Mouse (Mus musculus) macrophage (primary cell): ENCODE measurements around the gene Snai1. TPM values are rescaled to one million over a fixed set of nuclear protein-coding genes. Genes with fewer than 3 reads are reported as not detected.

Source experiments
- H3K27ac ChIP-seq: fragments of 350-480 bp; formaldehyde crosslinking; 2 replicates; pipeline ENCODE4 v1.9.0; 2021
- H3K36me3 ChIP-seq: fragments of 350-480 bp; formaldehyde crosslinking; 2 replicates; pipeline ENCODE4 v1.9.0; 2021; ENCODE audit errors: inconsistent target
- H3K4me3 ChIP-seq: fragments of 350-480 bp; formaldehyde crosslinking; 2 replicates; pipeline ENCODE4 v1.9.0; 2021; ENCODE audit errors: inconsistent target
- H3K79me2 ChIP-seq: fragments of 350-480 bp; formaldehyde crosslinking; 2 replicates; pipeline ENCODE4 v1.9.0; 2021; ENCODE audit errors: inconsistent target
- WGBS: methylation state at CpG from one replicate; pipeline ENCODE4 v1.1.7; 2026; ENCODE audit warnings: inconsistent platforms; ENCODE audit not compliant: missing documents; 5-methylcytosine and 5-hydroxymethylcytosine counted together
- polyA plus RNA-seq: library from polyadenylated mRNA; stranded (reverse); fragments of 250-400 nt; gene quantifications from 3 replicates; pipeline ENCODE4 v1.2.4, GENCODE M21; 2018; ENCODE audit warnings: inconsistent platforms

The Snai1 gene
- polyA plus RNA-seq, 1 experiment from 2014 or later = not detected

GRCm38 (mm10) chr2:167539536-167540476 lies 1.8 kb downstream of the Snai1 start:
- H3K79me2 ChIP-seq = no peaks in the 10 kb centered on the region
- 82% methylated on average over 12 of the region's 14 CpGs for WGBS
- no peaks in the 10 kb centered on the region for H3K36me3 ChIP-seq
- no peak overlapping the region for H3K27ac ChIP-seq
- no peak overlapping the region for H3K4me3 ChIP-seq

GRCm38 (mm10) chr2:167540477-167541110 lies 2.6 kb downstream of the Snai1 start:
- H3K79me2 ChIP-seq = no peaks in the 10 kb centered on the region
- H3K4me3 ChIP-seq = no peak overlapping the region
- H3K27ac ChIP-seq = no peak overlapping the region
- 85% methylated on average over 9 of the region's 12 CpGs for whole genome bisulfite sequencing
- no peaks in the 10 kb centered on the region for H3K36me3 ChIP-seq

- H3K36me3 ChIP-seq = no peaks in the 10 kb centered on the region
- H3K4me3 ChIP-seq = no peak overlapping the region
- 76% methylated on average over 6 of the region's 6 CpGs for WGBS
- no peaks in the 10 kb centered on the region for H3K79me2 ChIP-seq
- H3K27ac ChIP-seq = no peak overlapping the region
Observed at GRCm38 (mm10) chr2:167541324-167541723, 3.3 kb downstream of the Snai1 start.

GRCm38 (mm10) chr2:167541761-167542160 lies 3.8 kb downstream of the Snai1 start:
- Histone ChIP-seq H3K79me2 (no peaks in the 10 kb centered on the region), H3K4me3 (no peak overlapping the region), H3K27ac (no peak overlapping the region), H3K36me3 (no peaks in the 10 kb centered on the region)
- WGBS = 95% methylated on average over 12 of the region's 12 CpGs

- no peaks in the 10 kb centered on the region for H3K79me2 ChIP-seq
- no peaks in the 10 kb centered on the region for H3K36me3 ChIP-seq
- 100% methylated on average over 4 of the region's 4 CpGs for WGBS
- no peak overlapping the region for H3K27ac ChIP-seq
- no peak overlapping the region for H3K4me3 ChIP-seq
Observed at GRCm38 (mm10) chr2:167542361-167542760, 4.4 kb downstream of the Snai1 start.

- Histone ChIP-seq H3K36me3 (no peaks in the 10 kb centered on the region), H3K27ac (no peak overlapping the region), H3K79me2 (no peaks in the 10 kb centered on the region), H3K4me3 (no peak overlapping the region)
- 75% methylated on average over 16 of the region's 16 CpGs for WGBS
Observed at GRCm38 (mm10) chr2:167543121-167544003, 5.4 kb downstream of the Snai1 start.

- Histone ChIP-seq H3K27ac (no peak overlapping the region), H3K4me3 (no peak overlapping the region), H3K36me3 (no peaks in the 10 kb centered on the region), H3K79me2 (no peaks in the 10 kb centered on the region)
- 88% methylated on average over 4 of the region's 4 CpGs for WGBS
Observed at GRCm38 (mm10) chr2:167544004-167544356, 6.0 kb downstream of the Snai1 start.

- WGBS = 74% methylated on average over 5 of the region's 5 CpGs
- Histone ChIP-seq H3K4me3 (no peak overlapping the region), H3K27ac (no peak overlapping the region), H3K36me3 (no peaks in the 10 kb centered on the region), H3K79me2 (no peaks in the 10 kb centered on the region)
Observed at GRCm38 (mm10) chr2:167544456-167544855, 6.5 kb downstream of the Snai1 start.

GRCm38 (mm10) chr2:167546447-167547195 lies 8.6 kb downstream of the Snai1 start:
- H3K36me3 ChIP-seq = no peaks in the 10 kb centered on the region
- no peaks in the 10 kb centered on the region for H3K79me2 ChIP-seq
- no peak overlapping the region for H3K27ac ChIP-seq
- H3K4me3 ChIP-seq = no peak overlapping the region
- 91% methylated on average over 18 of the region's 18 CpGs for WGBS

GRCm38 (mm10) chr2:167547444-167547843 lies 9.4 kb downstream of the Snai1 start:
- Histone ChIP-seq H3K79me2 (no peaks in the 10 kb centered on the region), H3K4me3 (no peak overlapping the region), H3K27ac (no peak overlapping the region), H3K36me3 (no peaks in the 10 kb centered on the region)
- 89% methylated on average over 7 of the region's 8 CpGs for WGBS

GRCm38 (mm10) chr2:167548961-167549360 lies 11.0 kb downstream of the Snai1 start:
- Histone ChIP-seq H3K4me3 (no peak overlapping the region), H3K79me2 (no peaks in the 10 kb centered on the region), H3K27ac (no peak overlapping the region), H3K36me3 (no peaks in the 10 kb centered on the region)
- 82% methylated on average over 7 of the region's 7 CpGs for WGBS

- WGBS = 86% methylated on average over 8 of the region's 8 CpGs
- Histone ChIP-seq H3K79me2 (no peaks in the 10 kb centered on the region), H3K36me3 (no peaks in the 10 kb centered on the region), H3K4me3 (no peak overlapping the region), H3K27ac (no peak overlapping the region)
Observed at GRCm38 (mm10) chr2:167550341-167550854, 12.4 kb downstream of the Snai1 start.

GRCm38 (mm10) chr2:167551342-167551920 lies 13.4 kb downstream of the Snai1 start:
- Histone ChIP-seq H3K36me3 (no peaks in the 10 kb centered on the region), H3K4me3 (no peak overlapping the region), H3K27ac (no peak overlapping the region), H3K79me2 (no peaks in the 10 kb centered on the region)
- WGBS = 50% methylated on average over 8 of the region's 8 CpGs
